Mouse (Mus musculus): ENCODE data around the gene Map2.

DNA sequence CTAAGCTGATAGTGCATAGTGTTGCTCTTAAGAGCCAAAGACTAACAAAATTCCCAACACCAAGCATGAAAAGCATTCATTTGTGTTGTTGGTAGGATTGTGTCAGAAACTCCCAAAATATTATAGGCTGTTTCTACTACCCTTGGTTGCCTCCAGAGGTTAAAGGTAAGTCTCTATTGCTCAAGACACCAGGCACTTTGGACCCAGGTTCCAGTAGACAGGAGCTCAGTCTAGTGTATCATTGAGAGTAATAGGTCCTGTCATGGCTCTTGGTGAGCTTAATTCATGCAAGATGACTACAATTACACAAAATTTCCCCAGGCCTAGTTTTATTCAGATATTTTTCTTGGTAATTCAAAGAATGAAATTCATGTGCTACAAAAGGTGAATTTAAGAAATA lies 176.3 kb downstream of the Map2 start:
- TF ChIP-seq CTCF (IDR thresholded peaks at IDR 0.05; ENCODE audit: low read depth) (no peak), EP300 (optimal IDR thresholded peaks at IDR 0.05) (no peak)
